Mouse (Mus musculus): ENCODE results near the gene Cd3eap.
A peak's percentile ranks its signal among the peaks of the same experiment; 100 is the strongest.

The Cd3eap gene

GRCm38 (mm10) chr7:19359299-19359891, at the start of gene Cd3eap, which contains the start of gene Ppp1r13l:
Gene Cd3eap (minus strand): TSS chr7:19359483.
Gene Ppp1r13l (plus strand): TSS chr7:19359749.
- peak; percentile 90 for DNase-seq (ENCODE audit: low read depth, low spot score)

DNA sequence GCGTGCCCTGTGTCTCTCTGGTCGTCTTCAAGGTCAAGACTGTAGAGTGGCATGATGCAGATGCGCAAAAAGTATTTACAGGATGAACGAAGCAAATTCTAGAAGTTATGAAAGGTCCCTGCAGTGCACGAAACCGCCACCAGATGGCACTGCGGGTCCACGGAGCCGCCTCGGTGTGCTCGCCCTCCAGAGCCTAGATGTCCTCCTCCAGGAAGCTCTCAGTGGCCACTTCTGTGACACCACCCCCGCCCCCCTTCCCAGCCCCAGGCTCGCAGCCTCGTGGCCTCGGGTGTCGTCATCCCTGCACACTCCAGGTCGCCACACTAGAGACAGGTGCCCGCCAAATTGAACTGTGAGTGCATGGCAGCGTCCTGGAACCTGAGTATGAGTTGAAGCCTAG, 46.1 kb upstream of the Cd3eap start:
- DNase-seq (ENCODE audit: low read depth, low spot score): peak; percentile 83

- no peak for DNase-seq (ENCODE audit: low read depth, low spot score)
These were observed 45.2 kb upstream of the Cd3eap start, which contains the start of gene Ckm for GRCm38 (mm10) chr7:19404476-19404875. Gene Ckm (plus strand): TSS chr7:19404776.

DNA sequence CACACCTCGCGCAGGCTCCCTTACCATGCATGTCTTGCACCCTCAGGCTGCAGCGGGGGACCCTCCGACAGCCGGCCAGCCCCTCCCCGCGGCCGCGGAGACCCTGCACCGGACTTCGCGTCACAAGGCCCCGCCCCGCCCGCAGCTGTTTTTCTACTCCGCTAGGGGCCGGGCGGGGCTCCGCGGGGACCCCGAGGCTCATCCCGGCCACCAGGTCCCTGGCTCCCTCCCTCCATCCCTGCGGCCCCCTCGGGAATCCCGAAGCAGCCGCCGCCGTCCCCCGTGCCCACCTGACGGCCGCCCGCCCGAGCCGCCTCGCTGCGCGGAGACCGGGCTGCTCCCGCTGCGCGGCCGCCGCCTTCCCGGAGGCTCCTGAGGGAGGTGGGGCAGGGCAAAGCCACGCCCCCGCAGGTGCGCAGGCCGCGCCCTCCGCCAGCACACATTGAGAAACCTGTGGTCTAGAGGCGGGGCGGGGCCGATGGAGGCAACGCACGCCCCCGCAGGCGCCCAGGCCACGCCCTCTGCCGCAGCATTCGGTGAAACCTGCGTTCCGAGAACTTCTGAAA, 44.5 kb upstream of the Cd3eap start, which contains the start of gene Klc3:
Gene Klc3 (minus strand): TSS at position 374 of the 566 bp plus-strand sequence.
- DNase-seq (ENCODE audit: low read depth, low spot score): peak; percentile 91

DNA sequence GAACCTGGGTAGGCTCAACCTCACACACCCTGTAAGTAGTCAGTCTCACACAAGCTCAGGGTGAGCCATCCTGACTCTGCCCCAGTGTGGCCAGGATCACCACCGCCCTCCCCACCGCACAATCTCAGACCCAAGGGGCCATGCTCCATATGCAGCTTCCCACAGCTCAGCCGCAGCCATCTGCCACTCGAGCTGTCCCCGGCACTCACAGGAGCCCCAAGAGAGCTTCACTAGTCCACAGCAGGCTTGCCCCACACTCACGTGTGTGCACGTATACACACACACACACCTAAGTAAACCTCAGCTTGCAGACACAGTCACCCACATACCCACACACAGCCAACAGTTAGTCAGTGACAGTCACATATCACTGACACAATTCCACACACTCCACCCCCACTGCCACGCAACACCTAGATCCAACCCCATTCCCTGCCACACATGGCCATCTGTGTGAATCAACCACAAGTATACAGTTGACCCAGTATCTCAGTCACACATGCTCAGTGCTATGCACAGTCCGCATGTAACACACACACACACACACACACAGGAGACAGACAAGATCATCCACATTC, 43.3 kb upstream of the Cd3eap start:
- DNase-seq (ENCODE audit: low read depth, low spot score): no peak

GRCm38 (mm10) chr7:19400946-19401345, 41.7 kb upstream of the Cd3eap start:
- DNase-seq (ENCODE audit: low read depth, low spot score): peak; percentile 31

DNA sequence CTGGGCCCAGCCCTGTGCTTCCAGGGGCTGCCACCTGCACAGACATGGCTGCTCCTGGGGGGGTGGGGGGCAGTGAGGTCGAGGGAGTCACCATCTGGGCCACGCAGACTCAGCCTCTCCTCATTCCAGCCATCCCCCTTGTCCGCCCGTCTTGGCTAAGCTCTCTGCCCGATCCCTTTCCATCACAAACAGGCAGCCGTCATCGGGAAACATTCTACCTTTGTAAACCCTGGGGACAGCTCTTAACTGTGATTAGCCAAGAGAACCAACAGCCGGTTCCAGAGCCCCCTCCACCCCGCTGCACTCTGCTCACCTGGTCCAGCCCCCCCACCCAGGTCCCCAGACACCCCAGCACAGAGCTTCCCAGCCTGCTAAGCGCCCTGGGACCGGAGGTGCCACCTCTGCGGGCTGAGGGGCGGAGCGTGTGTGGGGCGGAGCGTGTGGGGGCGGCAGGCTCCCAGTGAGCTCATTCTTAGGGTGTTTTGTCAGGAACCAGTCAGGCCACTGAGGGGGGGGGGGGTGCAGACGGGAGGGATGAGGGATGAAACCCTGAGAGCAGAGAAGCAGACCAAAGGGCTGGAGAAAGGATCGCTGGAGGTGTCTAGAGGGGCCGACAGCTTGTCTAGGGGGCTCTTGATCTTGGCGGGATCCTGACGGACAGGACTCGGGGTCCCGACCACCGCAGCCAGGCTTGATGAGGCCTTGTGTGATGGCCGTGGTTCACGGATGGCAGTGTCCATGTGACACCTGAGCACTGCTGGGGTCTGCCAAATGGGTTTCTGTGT, 40.4 kb upstream of the Cd3eap start:
- peak; percentile 83 for DNase-seq (ENCODE audit: low read depth, low spot score)

DNA sequence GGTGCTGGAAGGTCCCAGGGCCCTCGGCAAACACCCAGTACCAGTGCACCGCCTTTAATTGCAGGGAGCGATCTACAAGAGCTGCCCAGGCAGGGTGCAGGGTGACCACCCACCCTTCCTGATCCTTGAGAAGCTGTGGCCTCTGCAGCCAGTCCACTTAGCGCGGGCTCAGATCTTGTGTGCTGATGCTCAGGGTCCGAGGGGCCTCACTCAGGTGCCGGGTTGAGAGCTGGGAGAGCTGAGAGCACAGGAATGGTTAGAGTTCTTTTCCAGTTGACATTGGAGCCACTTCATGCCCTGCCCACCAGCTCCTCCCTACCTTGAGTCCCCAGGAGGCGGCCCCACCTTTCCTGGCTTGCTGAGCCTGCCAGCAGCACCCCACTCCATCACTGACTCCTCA, 35.2 kb upstream of the Cd3eap start:
- no peak for DNase-seq (ENCODE audit: low read depth, low spot score)

DNA sequence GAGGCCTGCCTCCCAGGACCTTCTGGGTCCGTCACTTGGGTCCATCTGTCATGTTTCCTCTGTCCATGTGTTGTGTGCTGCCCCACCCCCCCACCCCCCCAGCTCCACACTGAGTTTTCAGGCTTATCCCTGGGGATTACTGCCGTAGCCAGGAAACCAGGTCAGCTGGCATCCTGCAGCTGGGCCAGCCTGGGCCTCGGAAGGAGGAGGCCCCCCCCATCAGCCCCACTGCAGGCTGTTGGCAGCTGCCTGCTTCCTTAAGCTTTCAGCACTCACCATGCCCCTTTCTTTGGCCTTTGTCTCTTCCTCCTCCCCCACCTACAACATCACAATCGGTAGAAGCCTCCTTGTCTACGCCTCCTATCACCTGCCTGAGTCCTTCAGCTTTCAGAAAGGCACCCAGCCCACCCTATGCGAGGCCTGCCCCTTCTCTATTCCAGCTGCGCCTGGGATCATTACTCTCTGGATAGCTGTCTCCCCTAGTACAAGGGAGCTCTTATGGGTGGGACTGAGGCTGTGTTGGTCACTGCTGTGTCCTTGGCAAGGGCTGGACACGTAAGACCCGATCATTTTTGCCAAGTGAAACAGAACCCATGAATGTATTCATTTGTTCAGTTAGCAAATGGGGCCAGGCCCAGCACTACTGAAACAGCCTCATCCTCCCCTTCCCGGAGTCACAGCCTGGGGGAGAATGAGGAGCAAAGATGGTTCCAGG, 29.6 kb upstream of the Cd3eap start:
- no peak for DNase-seq (ENCODE audit: low read depth, low spot score)

DNA sequence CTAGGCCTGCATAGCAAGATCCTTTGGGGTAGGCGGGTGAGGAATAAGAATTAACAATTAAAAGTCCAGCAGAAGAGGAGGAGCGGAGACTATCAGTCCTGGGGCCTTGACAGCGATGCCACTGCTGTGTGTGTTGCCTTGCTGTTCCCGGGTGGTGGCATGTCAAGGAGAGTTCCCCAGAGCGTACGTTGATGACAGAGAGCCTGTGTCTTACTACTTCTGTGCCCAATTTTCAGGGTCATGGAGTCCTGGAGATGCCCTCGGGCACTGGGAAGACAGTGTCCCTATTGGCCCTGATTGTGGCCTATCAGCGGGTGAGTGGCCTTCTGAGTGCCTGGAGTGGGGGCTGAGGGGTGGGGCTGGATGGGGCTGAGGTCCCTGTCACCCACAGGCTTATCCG, 24.4 kb upstream of the Cd3eap start:
- no peak for DNase-seq (ENCODE audit: low read depth, low spot score)

GRCm38 (mm10) chr7:19382166-19382541, 22.9 kb upstream of the Cd3eap start:
- no peak for DNase-seq (ENCODE audit: low read depth, low spot score)

- DNase-seq (ENCODE audit: low read depth, low spot score): peak; percentile 99
These were observed 22.3 kb upstream of the Cd3eap start, which contains the start of gene Ercc2 for GRCm38 (mm10) chr7:19381377-19382165. Gene Ercc2 (plus strand): TSS chr7:19382010.

DNA sequence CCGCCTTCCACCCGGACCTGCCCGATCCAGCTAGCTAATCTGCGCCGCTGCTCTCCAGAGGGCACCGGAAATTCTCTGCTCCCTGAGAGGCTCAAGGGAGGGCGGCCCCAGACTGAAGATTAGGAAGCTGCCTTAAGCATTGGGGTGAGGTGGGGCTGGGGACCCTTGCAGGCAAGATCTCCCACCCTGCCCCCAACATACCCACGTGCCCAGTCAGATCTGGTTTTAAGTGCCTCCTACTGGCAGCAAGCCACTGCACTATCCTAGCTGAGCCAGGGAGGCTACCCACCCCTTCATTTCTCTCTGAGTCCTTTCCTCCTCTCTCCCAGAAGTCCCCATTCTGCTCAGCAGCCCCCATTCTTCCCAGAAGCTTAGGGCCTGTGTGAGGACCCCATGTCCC, 18.8 kb upstream of the Cd3eap start:
- DNase-seq (ENCODE audit: low read depth, low spot score): no peak

- DNase-seq (ENCODE audit: low read depth, low spot score): no peak
These were observed 16.7 kb upstream of the Cd3eap start for GRCm38 (mm10) chr7:19376019-19376418.

DNA sequence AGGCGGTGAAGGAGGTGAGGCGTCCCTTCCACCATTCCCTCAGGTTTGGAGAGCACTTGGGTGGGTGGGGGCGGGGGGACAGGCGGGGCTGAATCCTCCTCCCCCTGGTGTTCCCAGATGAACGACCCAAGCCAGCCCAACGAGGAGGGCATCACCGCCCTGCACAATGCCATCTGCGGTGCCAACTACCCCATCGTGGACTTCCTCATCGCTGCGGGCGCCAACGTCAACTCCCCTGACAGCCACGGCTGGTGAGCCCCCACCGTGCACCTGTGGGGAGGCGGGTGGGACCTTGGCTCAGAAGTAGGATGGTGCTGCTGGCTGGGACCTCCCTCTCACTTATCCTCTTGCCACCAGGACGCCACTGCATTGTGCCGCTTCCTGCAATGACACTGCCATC, 16.1 kb upstream of the Cd3eap start:
- DNase-seq (ENCODE audit: low read depth, low spot score): no peak

- DNase-seq (ENCODE audit: low read depth, low spot score): no peak
These were observed 14.1 kb upstream of the Cd3eap start for GRCm38 (mm10) chr7:19373367-19373766.

- DNase-seq (ENCODE audit: low read depth, low spot score): peak; percentile 73
These were observed 10.6 kb upstream of the Cd3eap start for GRCm38 (mm10) chr7:19369823-19370425.

GRCm38 (mm10) chr7:19368380-19368779, 9.1 kb upstream of the Cd3eap start:
- DNase-seq (ENCODE audit: low read depth, low spot score): no peak

- DNase-seq (ENCODE audit: low read depth, low spot score): no peak
These were observed 6.1 kb upstream of the Cd3eap start for GRCm38 (mm10) chr7:19365376-19365775.

- peak; percentile 66 for DNase-seq (ENCODE audit: low read depth, low spot score)
These were observed 4.6 kb upstream of the Cd3eap start for GRCm38 (mm10) chr7:19363881-19364280.

All from CD4-positive helper T cell, adult 2 months (primary cell).